In the genomic region with DNA sequence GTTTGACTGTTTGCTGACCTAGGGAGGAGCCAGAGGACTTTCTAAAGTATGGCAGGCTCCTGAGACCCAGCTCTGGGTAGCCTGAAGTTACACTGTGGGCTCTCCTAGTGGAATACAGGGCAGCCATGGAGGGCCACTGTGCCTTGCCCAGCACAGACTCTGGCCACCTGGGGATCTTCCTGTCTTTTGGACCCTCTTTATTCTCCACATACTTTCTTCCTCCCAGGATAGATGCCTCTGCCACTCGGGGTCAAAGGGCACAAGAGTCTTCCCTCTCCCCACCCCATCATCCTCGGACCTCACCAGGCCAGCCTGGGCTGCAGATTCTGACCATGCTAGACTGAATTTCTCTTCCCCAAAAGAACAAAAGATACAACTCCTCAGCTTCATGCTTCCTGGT, we compare ENCODE assay signal across 8 mouse cellular contexts. TPM values are rescaled to one million over a fixed set of nuclear protein-coding genes. Genes with fewer than 3 reads are reported as not detected.
DNase-seq lines count a peak whose midpoint lies in the region; ATAC-seq and TF ChIP-seq lines count a peak whose summit lies in the region.

No protein-coding gene starts in this region.

- H3K27ac ChIP-seq in kidney, embryonic 15.5 days = peak overlapping the region; percentile 89
- H3K27ac ChIP-seq in forebrain, embryonic 15.5 days (replicated peaks) = no peak overlapping the region
- H3K27ac ChIP-seq in limb, embryonic 14.5 days (replicated peaks; ENCODE audit: low read depth, low read length) = no peak overlapping the region
- no peak overlapping the region for H3K27ac ChIP-seq in neural tube, embryonic 14.5 days (ENCODE audit: low read depth, low read length)

- H3K4me1 ChIP-seq in kidney, embryonic 15.5 days = peaks cover 81% of the 10 kb centered on the region
- H3K4me1 ChIP-seq in forebrain, embryonic 15.5 days = peaks cover 58% of the 10 kb centered on the region
- H3K4me1 ChIP-seq in limb, embryonic 14.5 days (ENCODE audit: control insufficient read depth, insufficient read depth, low read length) = peaks cover 42% of the 10 kb centered on the region
- peaks cover 45% of the 10 kb centered on the region for H3K4me1 ChIP-seq in neural tube, embryonic 14.5 days (ENCODE audit: control insufficient read depth, insufficient read depth, low read length)

- WGBS in kidney, embryonic 15.5 days = 32% methylated on average over 2 of the region's 2 CpGs
- WGBS in forebrain, embryonic 15.5 days = 13% methylated on average over 2 of the region's 2 CpGs
- 6% methylated on average over 2 of the region's 2 CpGs for WGBS in limb, embryonic 14.5 days
- WGBS in neural tube, embryonic 14.5 days = 29% methylated on average over 2 of the region's 2 CpGs

- H3K27me3 ChIP-seq in kidney, embryonic 15.5 days = no peaks in the 10 kb centered on the region
- H3K27me3 ChIP-seq in forebrain, embryonic 15.5 days = no peaks in the 10 kb centered on the region
- H3K27me3 ChIP-seq in limb, embryonic 14.5 days (ENCODE audit: control insufficient read depth, insufficient read depth, low read length) = peaks cover 73% of the 10 kb centered on the region
- H3K27me3 ChIP-seq in neural tube, embryonic 14.5 days (ENCODE audit: control insufficient read depth, insufficient read depth, low read length) = no peaks in the 10 kb centered on the region

- H3K4me2 ChIP-seq in kidney, embryonic 15.5 days = peak overlapping the region; percentile 95
- H3K4me2 ChIP-seq in forebrain, embryonic 15.5 days (replicated peaks) = peak overlapping the region; percentile 97
- H3K4me2 ChIP-seq in limb, embryonic 14.5 days (replicated peaks; ENCODE audit: low read depth, low read length, severe bottlenecking) = peak overlapping the region; percentile 92
- peak overlapping the region; percentile 97 for H3K4me2 ChIP-seq in neural tube, embryonic 14.5 days (ENCODE audit: low read depth, low read length)

- DNase-seq in kidney, adult 11 months = no peak
- no peak for DNase-seq in limb, embryonic 14.5 days (ENCODE audit: low spot score)
- no peak for DNase-seq in cerebellum, postnatal 25 days
- no peak for DNase-seq in adrenal gland, postnatal 36 days
- DNase-seq in cerebellum, adult 8-10 months = no peak

- H3K4me3 ChIP-seq in kidney, embryonic 15.5 days (replicated peaks) = peak overlapping the region; percentile 88
- H3K4me3 ChIP-seq in forebrain, embryonic 15.5 days = peak overlapping the region; percentile 88
- peak overlapping the region; percentile 76 for H3K4me3 ChIP-seq in limb, embryonic 14.5 days (replicated peaks; ENCODE audit: low read length)
- H3K4me3 ChIP-seq in neural tube, embryonic 14.5 days (ENCODE audit: low read depth, low read length) = no peak overlapping the region

- H3K36me3 ChIP-seq in kidney, embryonic 15.5 days = peaks cover 24% of the 10 kb centered on the region
- no peaks in the 10 kb centered on the region for H3K36me3 ChIP-seq in forebrain, embryonic 15.5 days
- H3K36me3 ChIP-seq in limb, embryonic 14.5 days (ENCODE audit: control insufficient read depth, insufficient read depth, low read length) = peaks cover 15% of the 10 kb centered on the region
- H3K36me3 ChIP-seq in neural tube, embryonic 14.5 days (ENCODE audit: control insufficient read depth, insufficient read depth, low read length) = no peaks in the 10 kb centered on the region

- H3K9me3 ChIP-seq in kidney, embryonic 15.5 days (replicated peaks) = no peaks in the 10 kb centered on the region
- no peaks in the 10 kb centered on the region for H3K9me3 ChIP-seq in forebrain, embryonic 15.5 days
- H3K9me3 ChIP-seq in limb, embryonic 14.5 days (ENCODE audit: control insufficient read depth, low read length) = no peaks in the 10 kb centered on the region
- no peaks in the 10 kb centered on the region for H3K9me3 ChIP-seq in neural tube, embryonic 14.5 days (ENCODE audit: control insufficient read depth, low read length)

- no peak for TF ChIP-seq POLR2A in limb, embryonic 14.5 days (IDR thresholded peaks at IDR 0.05; ENCODE audit: borderline replicate concordance, extremely low read depth, insufficient read depth, insufficient read length)

- H3K9ac ChIP-seq in kidney, embryonic 15.5 days = peak overlapping the region; percentile 98
- H3K9ac ChIP-seq in forebrain, embryonic 15.5 days (replicated peaks) = no peak overlapping the region
- H3K9ac ChIP-seq in limb, embryonic 14.5 days (ENCODE audit: low read depth, low read length, severe bottlenecking) = peak overlapping the region; percentile 86; the same call in 1 of the 2 replicates
- no peak overlapping the region for H3K9ac ChIP-seq in neural tube, embryonic 14.5 days (replicated peaks; ENCODE audit: low read depth, low read length)

- no peak for ATAC-seq in kidney, embryonic 15.5 days (replicated peaks; ENCODE audit: low FRiP score)
- no peak for ATAC-seq in forebrain, embryonic 15.5 days (replicated peaks)
- ATAC-seq in limb, embryonic 14.5 days (ENCODE audit: low FRiP score, low read depth) = no peak
- no peak for ATAC-seq in neural tube, embryonic 14.5 days (ENCODE audit: low read depth)

RNA-seq across cellular contexts. Expression of a gene that starts 3.1 kb away (rescaled TPM):
- 29.3 and 33.2 TPM in 2 replicates for polyA plus RNA-seq in kidney, embryonic 15.5 days (2015; fragmentation: Nextera tagmentation; extraction: Ambion mirVana)
- polyA plus RNA-seq in forebrain, embryonic 15.5 days (2015; fragmentation: Nextera tagmentation; extraction: Ambion mirVana) = 6.5 and 7.4 TPM in 2 replicates
- 145 and 226 TPM in 2 replicates for polyA plus RNA-seq in limb, embryonic 14.5 days (2012; rRNA removed)
- 20.4 and 20.9 TPM in 2 replicates for polyA plus RNA-seq in limb, embryonic 14.5 days (2014; fragmentation: Nextera tagmentation; extraction: Ambion mirVana)
- 3.9 and 4.8 TPM in 2 replicates for polyA plus RNA-seq in neural tube, embryonic 14.5 days (2014; fragmentation: Nextera tagmentation; extraction: Ambion mirVana)
- total RNA-seq in adrenal gland, postnatal 36 days (2021) = 100 to 1,000 TPM in 1 of 2 experiments, 10 to 100 TPM in 1; 54.8 to 151 TPM

Comparison
In these comparisons a context has a peak if more than half of its experiments do, and no peak if none do; other contexts are left out.
1. H3K9ac ChIP-seq: peak in kidney, embryonic 15.5 days (single experiment) and limb, embryonic 14.5 days (single experiment); none in forebrain, embryonic 15.5 days (single experiment) and neural tube, embryonic 14.5 days (single experiment).
2. Peak in every context shown above with its lines, with median percentiles within 50 percentile points of each other: H3K4me2 ChIP-seq.